Mouse (Mus musculus): ENCODE results near the gene Stx1a.

DNA sequence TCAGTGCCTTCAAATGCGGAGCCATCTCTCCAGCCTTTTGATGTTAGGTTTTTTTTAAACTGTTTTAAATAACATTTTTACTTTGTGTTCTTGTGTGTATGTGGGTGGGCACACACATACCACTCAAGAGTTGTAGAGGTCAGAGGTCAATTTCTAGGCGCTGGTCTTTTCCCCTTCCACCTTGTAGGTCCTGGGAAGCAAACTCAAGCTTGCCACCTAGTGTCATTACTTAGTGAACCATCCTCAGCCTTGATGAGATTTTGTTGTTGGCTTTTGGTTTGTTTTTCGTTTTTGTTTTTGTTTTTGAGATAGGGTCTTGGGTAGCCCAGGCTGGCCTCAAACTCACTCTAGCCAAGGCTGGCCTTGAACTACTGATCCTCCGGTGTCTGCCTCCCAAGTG is 52.4 kb downstream of the Stx1a start:
- TF ChIP-seq POLR2A (IDR thresholded peaks at IDR 0.05; ENCODE audit: low read depth, low read length) (no peak), CTCF (IDR thresholded peaks at IDR 0.05; ENCODE audit: extremely low read depth, insufficient read length, insufficient replicate concordance, low read depth, low read length) (no peak)
